Mouse (Mus musculus) erythroblast, embryonic 14.5 days (primary cell): Measurements from ENCODE around the gene Ccl28.
"Not testable (repeated sequence)": the region's sequence is repeated elsewhere in the genome, so short reads cannot be mapped to it uniquely, and the experiment has no call there.

Source experiments
- GATA1 ChIP-seq: IDR thresholded peaks from 2 replicates; pipeline ENCODE4 v1.6.1; 2012; ENCODE audit warnings: low read length, inconsistent platforms, mixed read lengths
- TAL1 ChIP-seq: IDR thresholded peaks from 3 replicates; pipeline ENCODE4 v1.6.1; 2012; ENCODE audit warnings: low read length, inconsistent platforms, mixed read lengths

GRCm38 (mm10) chr13:119598466-119598865 is 25.2 kb upstream of the Ccl28 start:
- not testable (repeated sequence) for TF ChIP-seq TAL1, GATA1
